Mouse (Mus musculus) cerebellum, adult 2 months (tissue): ENCODE measurements around the gene Spaca3.

Source experiments
- CTCF ChIP-seq: fragments of 200-500 bp; IDR thresholded peaks from 2 replicates; pipeline ENCODE4 v1.5.1; 2011; ENCODE audit warnings: low read depth, mild to moderate bottlenecking, control low read depth, low read length, moderate library complexity, borderline replicate concordance; ENCODE audit not compliant: insufficient read depth
- POLR2A ChIP-seq: fragments of 200-500 bp; IDR thresholded peaks from 2 replicates; pipeline ENCODE4 v1.6.1; 2011; ENCODE audit warnings: low read length, control low read depth, borderline replicate concordance; ENCODE audit not compliant: insufficient read depth

GRCm38 (mm10) chr11:80818060-80818697 lies 40.0 kb upstream of the Spaca3 start:
- TF ChIP-seq CTCF (peak; percentile 72), POLR2A (no peak)
